Mouse (Mus musculus) stomach, postnatal 0 days (tissue): Measurements from ENCODE around the gene Efna5. TPM values are rescaled to one million over a fixed set of nuclear protein-coding genes. Genes with fewer than 3 reads are reported as not detected.

Experiments used
- ATAC-seq: fragments of 200-750 bp; cut with Nextera tagmentation; 2 replicates; pipeline ENCODE4 v1.8.0; 2017; ENCODE audit not compliant: low FRiP score, low TSS enrichment
- DNase-seq: peaks from one replicate; pipeline ENCODE4 v3.0.0-alpha.2; 2016; ENCODE audit warnings: low spot score
- H3K27ac ChIP-seq: fragments of 300-500 bp; sonication (generic); replicated peaks from 2 replicates; pipeline ENCODE4 v1.5.1; 2014; ENCODE audit warnings: mild to moderate bottlenecking, control low read depth
- H3K27me3 ChIP-seq: fragments of 300-500 bp; sonication (generic); 2 replicates; pipeline ENCODE4 v1.6.1; 2014; ENCODE audit warnings: low read length; ENCODE audit not compliant: control insufficient read depth, insufficient read depth
- H3K36me3 ChIP-seq: fragments of 300-500 bp; sonication (generic); 2 replicates; pipeline ENCODE4 v1.6.1; 2014; ENCODE audit warnings: low read length, mixed read lengths; ENCODE audit not compliant: control insufficient read depth, insufficient read depth
- H3K4me1 ChIP-seq: fragments of 300-500 bp; sonication (generic); replicated peaks from 2 replicates; pipeline ENCODE4 v1.6.1; 2014; ENCODE audit warnings: antibody characterized with exemption; ENCODE audit not compliant: control insufficient read depth, insufficient read depth
- H3K4me2 ChIP-seq: fragments of 300-500 bp; sonication (generic); replicated peaks from 2 replicates; pipeline ENCODE4 v1.6.1; 2014; ENCODE audit warnings: low read depth, mild to moderate bottlenecking, control low read depth, moderate library complexity
- H3K4me3 ChIP-seq: fragments of 300-500 bp; sonication (generic); 2 replicates; pipeline ENCODE4 v1.5.1; 2014; ENCODE audit warnings: low read depth, low read length, control low read depth
- H3K9ac ChIP-seq: fragments of 300-500 bp; sonication (generic); 2 replicates; pipeline ENCODE4 v1.6.1; 2014; ENCODE audit warnings: mild to moderate bottlenecking, low read length, control low read depth, mixed read lengths
- H3K9me3 ChIP-seq: fragments of 300-500 bp; sonication (generic); 2 replicates; pipeline ENCODE4 v1.6.1; 2016; ENCODE audit warnings: low read length; ENCODE audit not compliant: control insufficient read depth
- CTCF ChIP-seq: IDR thresholded peaks from 2 replicates; pipeline ENCODE4 v1.5.1; 2016; ENCODE audit warnings: antibody characterized with exemption, low read depth, mild to moderate bottlenecking, moderate library complexity
- EP300 ChIP-seq: optimal IDR thresholded peaks from 2 replicates; pipeline ENCODE3; 2016; ENCODE audit warnings: antibody characterized with exemption
- WGBS: fragments of 180-500 bp; shearing (Covaris S2); extraction: QIAGEN DNeasy Blood & Tissue Kit; methylation state at CpG from one replicate; pipeline ENCODE4 v1.1.7; 2014; 5-methylcytosine and 5-hydroxymethylcytosine counted together
- polyA plus RNA-seq: library from polyadenylated mRNA; unstranded; fragments of >200 nt; fragmentation: Nextera tagmentation; extraction: Ambion mirVana; gene quantifications from 2 replicates; pipeline ENCODE4 v1.2.1, GENCODE M21; 2015

Gene Efna5
- polyA plus RNA-seq, 1 experiment from 2014 or later = 23.9 TPM

DNA sequence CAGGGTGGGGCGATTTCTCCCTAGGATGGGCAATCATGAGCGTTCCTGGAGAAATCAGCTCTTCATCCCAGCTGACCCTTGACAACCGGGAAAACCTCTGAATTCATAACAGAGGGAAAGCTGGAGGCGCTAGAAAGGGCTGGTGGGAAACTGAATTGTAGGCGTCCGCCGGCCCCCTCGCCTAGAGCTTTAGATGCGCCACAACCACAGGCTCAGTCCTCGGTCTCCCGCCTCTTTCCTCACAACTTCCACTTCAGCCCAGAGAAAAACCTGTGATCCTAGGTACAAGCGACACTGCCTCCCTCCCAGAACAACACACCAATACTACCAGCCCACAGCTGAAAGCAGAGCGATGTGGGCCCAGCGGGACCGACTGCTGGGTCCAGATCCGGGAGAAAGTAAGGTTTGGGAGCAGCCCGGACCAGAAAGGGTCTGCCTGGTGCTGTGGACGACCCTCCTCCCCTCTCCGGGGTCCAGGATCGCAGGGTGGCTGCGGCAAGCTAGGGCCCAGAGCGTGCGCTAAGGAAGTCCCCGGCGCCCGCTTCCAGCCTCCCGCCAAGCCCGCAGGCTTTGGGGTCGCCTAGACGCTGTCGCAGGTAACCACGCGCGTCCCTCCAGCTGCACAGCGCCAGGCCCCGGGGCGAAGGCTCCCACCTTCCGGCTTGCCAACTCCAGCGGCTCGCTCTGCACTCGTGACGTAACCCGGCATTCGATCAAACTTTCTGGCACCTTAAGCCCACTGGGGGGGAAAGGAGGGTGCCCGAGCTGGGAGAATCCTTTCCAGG, 1.4 kb downstream of the Efna5 start:
- WGBS = 1% methylated on average over 45 of the region's 45 CpGs
- Histone ChIP-seq H3K4me3 (peak overlapping the region; percentile 82), H3K27ac (peak overlapping the region; percentile 53; the same call in 1 of the 2 replicates), H3K4me2 (peak overlapping the region; percentile 99), H3K36me3 (no peaks in the 10 kb centered on the region), H3K9me3 (no peaks in the 10 kb centered on the region), H3K27me3 (no peaks in the 10 kb centered on the region), H3K4me1 (no peaks in the 10 kb centered on the region), H3K9ac (peak overlapping the region; percentile 76)
- ATAC-seq = no peak
- TF ChIP-seq CTCF (no peak), EP300 (no peak)
- DNase-seq = peak; percentile 68

DNA sequence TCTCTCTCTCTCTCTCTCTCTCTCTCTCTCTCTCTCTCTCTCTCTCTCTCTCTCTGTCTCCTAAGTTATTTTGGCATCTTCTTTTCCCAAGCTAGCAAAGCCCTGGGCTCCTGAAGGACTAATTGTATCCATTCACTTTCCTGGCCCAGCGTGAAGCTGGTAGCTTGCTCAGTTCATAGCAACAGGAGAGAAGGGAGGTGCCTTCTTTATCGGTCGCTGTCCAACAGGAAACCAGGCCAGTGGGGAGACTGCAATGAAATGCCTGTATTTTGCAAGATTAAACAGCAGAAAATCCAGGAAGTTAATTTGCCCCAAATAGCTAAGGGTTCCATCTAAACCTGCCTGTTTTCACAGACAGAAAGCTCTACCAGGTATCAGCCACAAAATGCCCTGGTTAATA, 5.4 kb downstream of the Efna5 start:
- Histone ChIP-seq H3K9me3 (no peaks in the 10 kb centered on the region), H3K4me1 (no peaks in the 10 kb centered on the region), H3K27me3 (no peaks in the 10 kb centered on the region), H3K4me3 (no peak overlapping the region), H3K27ac (no peak overlapping the region), H3K4me2 (no peak overlapping the region), H3K9ac (no peak overlapping the region), H3K36me3 (no peaks in the 10 kb centered on the region)
- DNase-seq (no peak), ATAC-seq (no peak)
- no peak for TF ChIP-seq EP300
- no peak for TF ChIP-seq CTCF
- WGBS = 20% methylated on average over 3 of the region's 3 CpGs

DNA sequence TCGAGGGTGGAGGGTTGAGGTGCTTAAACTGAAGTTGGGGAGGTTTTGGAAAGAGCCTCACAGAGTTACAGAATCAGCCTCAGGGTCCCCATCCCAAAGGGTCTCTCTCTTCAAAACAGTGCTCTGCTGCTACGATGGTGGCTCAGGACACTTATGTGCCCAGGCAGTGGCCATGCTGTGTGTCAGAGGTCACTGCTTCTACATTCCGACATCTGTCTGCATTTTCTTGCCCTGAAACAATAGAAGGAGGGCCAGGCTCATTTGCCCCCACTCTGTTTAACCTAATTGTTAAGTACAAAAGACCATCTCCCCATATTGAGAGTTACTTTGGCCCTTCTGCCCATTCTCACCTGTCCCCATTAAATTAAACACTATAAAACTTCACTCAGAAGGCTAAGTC, 9.2 kb downstream of the Efna5 start:
- no peaks in the 10 kb centered on the region for H3K9me3 ChIP-seq
- H3K27ac ChIP-seq = no peak overlapping the region
- ATAC-seq (no peak), DNase-seq (no peak)
- 67% methylated on average over 3 of the region's 3 CpGs for WGBS
- no peaks in the 10 kb centered on the region for H3K27me3 ChIP-seq
- H3K4me2 ChIP-seq = no peak overlapping the region
- H3K4me1 ChIP-seq = no peaks in the 10 kb centered on the region
- TF ChIP-seq EP300 (no peak), CTCF (no peak)
- no peaks in the 10 kb centered on the region for H3K36me3 ChIP-seq
- no peak overlapping the region for H3K4me3 ChIP-seq
- no peak overlapping the region for H3K9ac ChIP-seq

DNA sequence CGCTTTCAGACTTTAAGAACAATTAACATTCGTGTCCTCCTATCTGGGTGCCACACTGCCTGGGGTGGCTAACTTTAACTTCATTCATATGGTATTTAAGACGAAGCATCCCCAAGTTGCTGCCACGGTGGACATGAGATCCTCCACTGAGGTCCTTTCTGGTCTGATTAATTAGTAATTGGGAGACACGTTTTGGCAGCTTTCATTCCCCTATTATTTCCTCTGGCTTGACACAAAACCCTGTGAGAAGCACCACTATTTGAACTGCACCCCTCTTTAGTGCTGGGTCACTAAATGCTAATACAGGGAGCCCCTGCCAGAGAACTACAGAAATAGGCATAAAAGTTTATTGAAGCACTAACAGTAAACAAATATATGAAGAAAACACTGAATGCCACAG, 9.9 kb downstream of the Efna5 start:
- H3K36me3 ChIP-seq = no peaks in the 10 kb centered on the region
- DNase-seq = no peak
- no peak overlapping the region for H3K4me3 ChIP-seq
- H3K4me2 ChIP-seq = no peak overlapping the region
- H3K9ac ChIP-seq = no peak overlapping the region
- H3K27me3 ChIP-seq = no peaks in the 10 kb centered on the region
- H3K9me3 ChIP-seq = no peaks in the 10 kb centered on the region
- 71% methylated on average over 5 of the region's 5 CpGs for WGBS
- no peaks in the 10 kb centered on the region for H3K4me1 ChIP-seq
- H3K27ac ChIP-seq = no peak overlapping the region
- no peak for TF ChIP-seq CTCF
- no peak for TF ChIP-seq EP300
- ATAC-seq = no peak

DNA sequence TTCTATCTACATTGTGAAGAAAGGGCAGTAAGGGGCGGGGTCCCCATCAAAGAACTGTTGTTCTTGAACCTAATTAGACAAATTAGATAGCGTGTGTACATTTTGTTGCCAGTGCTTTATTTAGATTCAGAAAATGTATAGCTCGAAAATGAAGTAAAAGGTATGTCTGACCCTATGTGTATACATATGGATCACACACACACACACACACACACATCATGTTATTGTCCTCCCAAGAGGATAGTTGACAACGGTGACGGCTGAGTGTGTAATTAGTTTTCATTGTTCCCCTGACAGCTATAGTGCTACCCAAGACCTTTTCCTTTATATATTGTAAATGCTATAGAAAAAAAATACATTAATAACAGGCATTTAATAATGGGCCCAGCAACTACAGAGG, 10.7 kb downstream of the Efna5 start:
- ATAC-seq (no peak), DNase-seq (no peak)
- no peaks in the 10 kb centered on the region for H3K36me3 ChIP-seq
- H3K27me3 ChIP-seq = no peaks in the 10 kb centered on the region
- no peaks in the 10 kb centered on the region for H3K4me1 ChIP-seq
- no peaks in the 10 kb centered on the region for H3K9me3 ChIP-seq
- TF ChIP-seq EP300 = no peak
- no peak for TF ChIP-seq CTCF
- no peak overlapping the region for H3K9ac ChIP-seq
- no peak overlapping the region for H3K4me3 ChIP-seq
- H3K4me2 ChIP-seq = no peak overlapping the region
- no peak overlapping the region for H3K27ac ChIP-seq
- WGBS = 75% methylated on average over 5 of the region's 5 CpGs

DNA sequence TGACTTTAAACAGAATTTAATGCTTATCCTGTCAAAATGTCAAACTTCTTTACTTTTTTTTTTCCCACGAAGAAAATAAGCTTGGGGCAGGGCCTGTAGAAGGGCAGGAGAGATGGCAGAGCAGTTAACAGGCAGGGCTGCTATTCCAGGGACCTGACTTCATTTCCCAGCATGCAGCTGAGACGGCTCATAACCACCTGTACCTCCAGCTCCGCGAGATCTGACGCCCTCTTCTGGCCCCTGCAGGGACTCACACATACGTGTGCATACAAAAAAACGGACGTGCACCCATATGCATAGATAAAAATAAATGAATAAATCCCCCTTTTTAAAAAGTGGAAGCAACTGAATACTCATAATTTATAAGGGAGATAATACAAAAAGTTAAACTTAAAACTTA, 16.2 kb downstream of the Efna5 start:
- TF ChIP-seq EP300 (no peak), CTCF (peak; percentile 35; the same call in 1 of the 2 replicates)
- Histone ChIP-seq H3K4me3 (no peak overlapping the region), H3K9ac (no peak overlapping the region), H3K4me1 (0 out of 2 replicates have a peak, but pooled peaks cover 3% of the 10 kb centered on the region), H3K27ac (no peak overlapping the region), H3K36me3 (no peaks in the 10 kb centered on the region), H3K4me2 (no peak overlapping the region), H3K27me3 (no peaks in the 10 kb centered on the region), H3K9me3 (no peaks in the 10 kb centered on the region)
- peak; percentile 47; the same call in 1 of the 2 replicates for ATAC-seq
- no peak for DNase-seq
- 70% methylated on average over 8 of the region's 8 CpGs for WGBS
